Mouse (Mus musculus) MEL (cell line): ENCODE results near the gene Igsf23. TPM values are rescaled to one million over a fixed set of nuclear protein-coding genes. Genes with fewer than 3 reads are reported as not detected.

ENCODE experiments used
- DNase-seq: peaks from one replicate; pipeline ENCODE4 v3.0.0; 2011; ENCODE audit warnings: low read depth, low spot score
- H3K27ac ChIP-seq: 2 replicates; pipeline ENCODE4 v1.5.1; 2012; ENCODE audit warnings: low read depth, mild to moderate bottlenecking, control low read depth, low read length, moderate library complexity; ENCODE audit not compliant: control insufficient read depth
- H3K27me3 ChIP-seq, 2 experiments: fragments of 150-350 bp in 1 of 2; sonication (generic) in 1 of 2; 2 replicates each; pipeline ENCODE4 v1.6.1; 2012; ENCODE audit warnings: low read length in 2 of 2, mild to moderate bottlenecking in 2 of 2, improper control_type of control experiment in 1 of 2, moderate library complexity in 1 of 2; ENCODE audit not compliant: insufficient read depth in 2 of 2, control insufficient read depth in 1 of 2
- H3K36me3 ChIP-seq, 2 experiments: 2 replicates each; pipeline ENCODE4 v1.6.1; 2012 to 2014; ENCODE audit warnings: low read length in 2 of 2, improper control_type of control experiment in 1 of 2, inconsistent platforms in 1 of 2, mild to moderate bottlenecking in 1 of 2; ENCODE audit not compliant: insufficient read depth in 2 of 2, control insufficient read depth in 1 of 2
- H3K4me1 ChIP-seq, 2 experiments: fragments of 150-350 bp in 1 of 2; sonication (generic) in 1 of 2; 2 replicates each; pipeline ENCODE4 v1.6.1; 2012; ENCODE audit warnings: low read length in 2 of 2, improper control_type of control experiment in 1 of 2, mild to moderate bottlenecking in 1 of 2; ENCODE audit not compliant: insufficient read depth in 2 of 2, control insufficient read depth in 1 of 2
- H3K4me3 ChIP-seq, 2 experiments: fragments of 150-350 bp in 1 of 2; sonication (generic) in 1 of 2; 2 replicates each; pipeline ENCODE4 v1.5.1; 2012; ENCODE audit warnings: low read depth in 2 of 2, low read length in 2 of 2, mild to moderate bottlenecking in 2 of 2, moderate library complexity in 2 of 2, control low read depth in 1 of 2, improper control_type of control experiment in 1 of 2; ENCODE audit not compliant: control insufficient read depth in 1 of 2, insufficient read depth in 1 of 2
- H3K79me2 ChIP-seq: 2 replicates; pipeline ENCODE4 v1.6.1; 2012; ENCODE audit warnings: mild to moderate bottlenecking, low read length, moderate library complexity; ENCODE audit not compliant: control insufficient read depth, poor library complexity, insufficient read depth
- H3K9ac ChIP-seq: 2 replicates; pipeline ENCODE4 v1.6.1; 2012; ENCODE audit warnings: low read depth, mild to moderate bottlenecking, control low read depth, low read length, moderate library complexity; ENCODE audit not compliant: control insufficient read depth, poor library complexity, severe bottlenecking
- H3K9me3 ChIP-seq: fragments of 150-350 bp; sonication (generic); replicated peaks from 2 replicates; pipeline ENCODE4 v1.6.1; 2012; ENCODE audit warnings: mild to moderate bottlenecking, low read length, improper control_type of control experiment, moderate library complexity; ENCODE audit not compliant: insufficient read depth
- CHD2 ChIP-seq: IDR thresholded peaks from 2 replicates; pipeline ENCODE4 v1.6.1; 2011; ENCODE audit warnings: low read length, improper control_type of control experiment
- E2F4 ChIP-seq: IDR thresholded peaks from 2 replicates; pipeline ENCODE4 v1.6.1; 2011; ENCODE audit warnings: low read depth, low read length, improper control_type of control experiment, borderline replicate concordance
- EP300 ChIP-seq, 2 experiments: IDR thresholded peaks; 2 replicates each; pipeline ENCODE4 v1.6.1; 2011; ENCODE audit warnings: improper control_type of control experiment in 2 of 2, low read length in 2 of 2, low read depth in 1 of 2, mild to moderate bottlenecking in 1 of 2
- HCFC1 ChIP-seq: IDR thresholded peaks from 2 replicates; pipeline ENCODE4 v1.6.1; 2012; ENCODE audit warnings: low read depth, mild to moderate bottlenecking, inconsistent platforms, low read length, improper control_type of control experiment, moderate library complexity
- JUND ChIP-seq: IDR thresholded peaks from 2 replicates; pipeline ENCODE4 v1.6.1; 2011; ENCODE audit warnings: low read depth, mild to moderate bottlenecking, improper control_type of control experiment, low read length
- KAT2A ChIP-seq: conservative IDR thresholded peaks from 2 replicates; pipeline ENCODE4 v1.6.1; 2012; ENCODE audit warnings: low read depth, low read length, improper control_type of control experiment, inconsistent platforms
- MAFK ChIP-seq: IDR thresholded peaks from 2 replicates; pipeline ENCODE4 v1.6.1; 2011; ENCODE audit warnings: low read depth, mild to moderate bottlenecking, low read length, improper control_type of control experiment, borderline replicate concordance
- MAX ChIP-seq: IDR thresholded peaks from 2 replicates; pipeline ENCODE4 v1.6.1; 2011; ENCODE audit warnings: low read length, improper control_type of control experiment
- MEF2A ChIP-seq: IDR thresholded peaks from 2 replicates; pipeline ENCODE4 v1.6.1; 2014; ENCODE audit warnings: low read depth, mild to moderate bottlenecking, inconsistent platforms, low read length, improper control_type of control experiment; ENCODE audit not compliant: poor library complexity, insufficient replicate concordance, severe bottlenecking; ENCODE audit errors: extremely low read depth
- MXI1 ChIP-seq: IDR thresholded peaks from 2 replicates; pipeline ENCODE4 v1.6.1; 2011; ENCODE audit warnings: mild to moderate bottlenecking, low read depth, low read length, improper control_type of control experiment
- NELFE ChIP-seq: IDR thresholded peaks from 2 replicates; pipeline ENCODE4 v1.6.1; 2011; ENCODE audit warnings: low read depth, low read length, improper control_type of control experiment
- NRF1 ChIP-seq: IDR thresholded peaks from 2 replicates; pipeline ENCODE4 v1.6.1; 2014; ENCODE audit warnings: low read depth, mild to moderate bottlenecking, inconsistent platforms, low read length, improper control_type of control experiment, moderate library complexity; ENCODE audit not compliant: poor library complexity, insufficient read depth, severe bottlenecking
- POLR2A ChIP-seq, 2 experiments: IDR thresholded peaks; 2 replicates each; pipeline ENCODE4 v1.6.1; 2011 to 2012; ENCODE audit warnings: low read length in 2 of 2, mild to moderate bottlenecking in 2 of 2, control low read depth in 1 of 2, improper control_type of control experiment in 1 of 2, low read depth in 1 of 2, moderate library complexity in 1 of 2; ENCODE audit not compliant: control insufficient read depth in 1 of 2, insufficient read depth in 1 of 2, poor library complexity in 1 of 2
- POLR2AphosphoS2 ChIP-seq: IDR thresholded peaks from 2 replicates; pipeline ENCODE4 v1.6.1; 2011; ENCODE audit warnings: low read length, improper control_type of control experiment
- RAD21 ChIP-seq: IDR thresholded peaks from 2 replicates; pipeline ENCODE4 v1.6.1; 2011; ENCODE audit warnings: mild to moderate bottlenecking, low read depth, low read length, improper control_type of control experiment
- SMC3 ChIP-seq: IDR thresholded peaks from 2 replicates; pipeline ENCODE4 v1.6.1; 2011; ENCODE audit warnings: low read depth, low read length, improper control_type of control experiment
- TAL1 ChIP-seq: IDR thresholded peaks from 2 replicates; pipeline ENCODE4 v1.6.1; 2012; ENCODE audit warnings: mild to moderate bottlenecking, inconsistent platforms, low read length, moderate library complexity, mixed read lengths
- TBP ChIP-seq: IDR thresholded peaks from 2 replicates; pipeline ENCODE4 v1.8.0; 2011; ENCODE audit warnings: low read depth, low read length, improper control_type of control experiment
- TCF12 ChIP-seq: IDR thresholded peaks from 2 replicates; pipeline ENCODE4 v1.6.1; 2014; ENCODE audit warnings: low read depth, mild to moderate bottlenecking, inconsistent platforms, low read length, improper control_type of control experiment, moderate library complexity
- USF1 ChIP-seq: IDR thresholded peaks from 2 replicates; pipeline ENCODE4 v1.6.1; 2014; ENCODE audit warnings: low read depth, mild to moderate bottlenecking, inconsistent platforms, low read length, improper control_type of control experiment, moderate library complexity
- USF2 ChIP-seq, 2 experiments: IDR thresholded peaks; 2 replicates each; pipeline ENCODE4 v1.6.1; 2011 to 2012; ENCODE audit warnings: improper control_type of control experiment in 2 of 2, low read length in 2 of 2, borderline replicate concordance in 1 of 2, inconsistent platforms in 1 of 2, low read depth in 1 of 2, mild to moderate bottlenecking in 1 of 2; ENCODE audit not compliant: insufficient read depth in 1 of 2
- ZKSCAN1 ChIP-seq: IDR thresholded peaks from 2 replicates; pipeline ENCODE4 v1.6.1; 2012; ENCODE audit warnings: low read depth, mild to moderate bottlenecking, inconsistent platforms, low read length, improper control_type of control experiment, moderate library complexity
- ZNF384 ChIP-seq: IDR thresholded peaks from 2 replicates; pipeline ENCODE4 v1.6.1; 2012; ENCODE audit warnings: low read depth, mild to moderate bottlenecking, inconsistent platforms, low read length, improper control_type of control experiment
- polyA plus RNA-seq, 2 experiments: library from polyadenylated mRNA; stranded (reverse) in 1 of 2; unstranded in 1 of 2; fragments of >175 nt in 1 of 2; fragments of >200 nt in 1 of 2; gene quantifications; 2 replicates each; pipeline versions ENCODE4 v1.2.1 to v1.2.4; 2012; ENCODE audit warnings: low replicate concordance in 2 of 2, low read depth in 1 of 2; ENCODE audit not compliant: insufficient read length in 2 of 2, insufficient read depth in 1 of 2, missing spikeins in 1 of 2
- total RNA-seq: library from RNA; depleted of rRNA; stranded (reverse); fragments of 300-350 nt; gene quantifications from 2 replicates; pipeline ENCODE4 v1.2.3, GENCODE M21; 2012

The Igsf23 gene
- total and polyA plus RNA-seq, 3 experiments, result 0.08 to 0.35 TPM; not detected in 1

DNA sequence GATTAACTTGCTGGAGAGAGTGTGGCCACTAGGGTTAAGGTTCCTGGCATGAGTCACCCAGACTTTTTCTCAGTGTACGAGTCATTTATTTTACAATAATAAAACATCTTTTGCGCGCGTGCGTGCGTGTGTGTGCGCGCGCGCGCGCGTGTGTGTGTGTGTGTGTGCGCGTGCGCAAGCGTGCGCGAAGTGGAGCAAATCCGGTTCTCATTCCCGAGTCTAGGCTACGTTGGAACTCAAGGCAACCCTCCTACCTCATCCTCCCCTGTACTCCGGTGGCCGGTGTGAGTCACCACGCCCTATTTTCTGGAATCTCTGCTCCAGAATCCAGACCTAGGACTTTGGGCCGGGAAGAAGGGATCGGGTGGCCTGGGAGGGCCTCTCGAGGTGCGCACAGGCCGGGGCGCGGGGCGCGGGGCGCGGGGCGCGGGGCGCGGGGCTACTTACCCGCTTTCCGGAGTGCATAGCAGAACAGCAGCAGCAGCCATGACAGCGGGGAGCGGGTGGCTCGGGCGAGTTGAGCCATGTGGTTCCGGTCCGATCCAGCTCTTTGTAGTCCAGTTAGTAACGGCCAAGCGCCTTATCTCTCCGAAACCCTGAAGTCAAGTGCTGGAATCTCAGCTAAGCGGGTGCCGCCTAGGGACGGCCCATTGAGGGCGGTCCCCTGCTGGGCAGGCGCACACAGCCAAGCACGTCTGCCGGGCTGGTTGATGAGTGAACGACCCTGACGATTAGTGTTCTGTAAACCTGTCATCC lies 29.9 kb downstream of the Igsf23 start, which contains the start of gene Pvr:
TSS of gene Pvr (minus strand) at position 655 of the 756 bp plus-strand sequence.
- Histone ChIP-seq H3K79me2 (no peaks in the 10 kb centered on the region), H3K9me3 (no peaks in the 10 kb centered on the region), H3K27ac (no peak within 1 kb of the TSS), H3K9ac (no peak within 1 kb of the TSS), H3K4me3 (no peak within 1 kb of the TSS), H3K4me1 (no peaks in the 10 kb centered on the region; a peak in 1 of 4 replicates), H3K36me3 (no peaks in the 10 kb centered on the region), H3K27me3 (peaks cover 0 to 1% of the 10 kb centered on the region in 2 experiments; a peak in 1 of 4 replicates)
- TF ChIP-seq USF2 (IDR thresholded peaks at IDR 0.05; ENCODE audit: borderline replicate concordance in 1 of 2, insufficient read depth in 1 of 2, low read depth in 1 of 2, low read length in 2 of 2), result no peak
- no peak for TF ChIP-seq RAD21
- no peak for TF ChIP-seq POLR2A (IDR thresholded peaks at IDR 0.05; ENCODE audit: control insufficient read depth in 1 of 2, insufficient read depth in 1 of 2, low read depth in 1 of 2, low read length in 2 of 2, poor library complexity in 1 of 2)
- no peak for TF ChIP-seq KAT2A
- no peak for TF ChIP-seq ZNF384
- TF ChIP-seq POLR2AphosphoS2, result no peak
- TF ChIP-seq SMC3, result no peak
- no peak for TF ChIP-seq MEF2A
- TF ChIP-seq TBP, result no peak
- no peak for TF ChIP-seq E2F4
- TF ChIP-seq ZKSCAN1, result no peak
- TF ChIP-seq EP300 (IDR thresholded peaks at IDR 0.05; ENCODE audit: low read depth in 1 of 2, low read length in 2 of 2), result no peak
- no peak for DNase-seq

GRCm38 (mm10) chr7:19920166-19920505 lies 30.4 kb downstream of the Igsf23 start:
- Histone ChIP-seq H3K27ac (no peak overlapping the region), H3K27me3 (peaks cover 0 to 1% of the 10 kb centered on the region in 2 experiments; a peak in 1 of 4 replicates), H3K4me3 (no peak overlapping the region), H3K36me3 (no peaks in the 10 kb centered on the region), H3K4me1 (no peaks in the 10 kb centered on the region; a peak in 1 of 4 replicates), H3K9me3 (no peaks in the 10 kb centered on the region), H3K9ac (no peak overlapping the region), H3K79me2 (no peaks in the 10 kb centered on the region)
- no peak for DNase-seq
- no peak for TF ChIP-seq JUND
- TF ChIP-seq USF1, result no peak
- no peak for TF ChIP-seq MXI1
- TF ChIP-seq TCF12, result no peak
- TF ChIP-seq MAFK, result no peak
- no peak for TF ChIP-seq TBP
- TF ChIP-seq NRF1, result no peak
- no peak for TF ChIP-seq CHD2
- TF ChIP-seq POLR2A (IDR thresholded peaks at IDR 0.05; ENCODE audit: control insufficient read depth in 1 of 2, insufficient read depth in 1 of 2, low read depth in 1 of 2, low read length in 2 of 2, poor library complexity in 1 of 2), result no peak
- TF ChIP-seq MAX, result no peak
- no peak for TF ChIP-seq TAL1
- TF ChIP-seq HCFC1, result no peak
- no peak for TF ChIP-seq ZKSCAN1
- no peak for TF ChIP-seq NELFE
